Mouse (Mus musculus) spleen, adult 2 months (tissue): ENCODE data around the gene Syn2.

Source experiments
- CTCF ChIP-seq: fragments of 200-500 bp; IDR thresholded peaks from 2 replicates; pipeline ENCODE4 v1.5.1; 2011; ENCODE audit warnings: mild to moderate bottlenecking, inconsistent platforms; ENCODE audit not compliant: insufficient read depth, insufficient read length, insufficient replicate concordance; ENCODE audit errors: extremely low read depth
- POLR2A ChIP-seq: fragments of 200-500 bp; IDR thresholded peaks from 2 replicates; pipeline ENCODE4 v1.6.1; 2011; ENCODE audit warnings: low read depth, low read length, inconsistent platforms

- no peak for TF ChIP-seq POLR2A
- TF ChIP-seq CTCF: no peak
These were observed 136.6 kb downstream of the Syn2 start for GRCm38 (mm10) chr6:115271326-115271725.
